Mouse (Mus musculus): ENCODE measurements at regions not wholly inside any gene's neighbourhood (a gene's known extent, or its start where the extent isn't known, plus 50 kb on each side); places are given as distances from the start of the nearest gene placed in this dataset.

GRCm38 (mm10) chr1:102561291-102561690, 2207.0 kb upstream of the Cdh20 start:
- peak; percentile 2 for DNase-seq
